14 mouse cellular contexts compared by ENCODE assay signal in the genomic region with DNA sequence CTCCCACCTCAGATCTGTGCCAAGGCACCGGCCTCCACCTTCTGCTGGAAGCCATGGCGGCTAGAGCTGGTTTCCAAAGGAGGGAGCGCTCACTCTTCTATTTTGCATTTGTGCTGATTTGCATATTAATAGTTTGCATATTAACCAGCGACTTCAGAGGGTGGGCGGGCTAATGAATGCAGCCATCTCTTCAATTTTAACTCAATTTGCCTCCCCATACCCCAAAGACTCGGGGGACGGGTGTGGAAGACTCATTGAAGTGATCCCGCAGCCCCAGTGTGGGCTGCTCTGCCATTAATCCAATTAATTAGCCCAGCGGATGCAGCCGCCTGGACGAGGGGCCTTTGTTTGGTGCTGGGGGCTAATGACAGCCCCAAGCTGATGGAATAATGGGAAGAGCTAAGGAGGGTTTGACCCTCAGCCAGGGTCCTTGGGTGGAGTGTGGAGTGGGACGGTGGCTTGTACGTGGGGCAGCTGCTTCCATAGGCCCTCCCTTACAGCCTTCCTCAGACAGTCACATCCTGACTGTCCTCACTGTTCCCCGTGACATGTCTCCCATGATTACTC.
DNase-seq lines count a peak whose midpoint lies in the region; ATAC-seq lines count a peak whose summit lies in the region.
"Had no signal": no experiment of that assay in that cellular context is flagged by ENCODE, and none has a peak within 500 bp of the region (broad histone marks: within the 10 kb centered on the region; RNA-seq: fewer than 3 reads in every experiment).

No protein-coding gene starts in this region.

- WGBS in kidney, embryonic 14.5 days: 14% methylated on average over 14 of the region's 14 CpGs
- WGBS in forebrain, embryonic 12.5 days: 4% methylated on average over 14 of the region's 14 CpGs
- 11% methylated on average over 14 of the region's 14 CpGs for WGBS in hindbrain, embryonic 16.5 days
- WGBS in neural tube, embryonic 14.5 days: 8% methylated on average over 14 of the region's 14 CpGs

- H3K27me3 ChIP-seq in kidney, embryonic 14.5 days (ENCODE audit: control insufficient read depth, insufficient read depth, low read length): no peaks in the 10 kb centered on the region
- peaks cover 78% of the 10 kb centered on the region for H3K27me3 ChIP-seq in forebrain, embryonic 12.5 days
- no peaks in the 10 kb centered on the region; the same call in 1 of the 2 replicates for H3K27me3 ChIP-seq in hindbrain, embryonic 16.5 days (replicated peaks; ENCODE audit: control insufficient read depth, insufficient read depth, low read length)
- H3K27me3 ChIP-seq in neural tube, embryonic 14.5 days (ENCODE audit: control insufficient read depth, insufficient read depth, low read length): no peaks in the 10 kb centered on the region
- H3K27me3 ChIP-seq: lung, embryonic 15.5 days had no signal

- DNase-seq in kidney, postnatal 36 days: no peak
- no peak for DNase-seq in thymus, postnatal 36 days
- no peak for DNase-seq in adrenal gland, adult (ENCODE audit: inconsistent age in 2 of 2, low spot score in 1 of 2)
- DNase-seq in gastrocnemius, postnatal 36 days: no peak
- DNase-seq: heart, adult 2 months; heart, postnatal 4 days; thymus, postnatal 14 days had no signal

- 0 out of 2 replicates have a peak overlapping the region, but pooled peaks have one; percentile 8 for H3K4me2 ChIP-seq in kidney, embryonic 14.5 days (replicated peaks; ENCODE audit: low read depth, low read length)
- H3K4me2 ChIP-seq in forebrain, embryonic 12.5 days: peak overlapping the region; percentile 43
- peak overlapping the region; percentile 5; the same call in 1 of the 2 replicates for H3K4me2 ChIP-seq in hindbrain, embryonic 16.5 days (ENCODE audit: low read length)
- H3K4me2 ChIP-seq in neural tube, embryonic 14.5 days (ENCODE audit: low read depth, low read length): peak overlapping the region; percentile 2; the same call in 1 of the 2 replicates
- H3K4me2 ChIP-seq: limb, embryonic 15.5 days; lung, embryonic 15.5 days had no signal

- H3K36me3 ChIP-seq in kidney, embryonic 14.5 days (ENCODE audit: control insufficient read depth, insufficient read depth, low read length): no peaks in the 10 kb centered on the region
- no peaks in the 10 kb centered on the region for H3K36me3 ChIP-seq in forebrain, embryonic 12.5 days (replicated peaks)
- no peaks in the 10 kb centered on the region for H3K36me3 ChIP-seq in hindbrain, embryonic 16.5 days (ENCODE audit: control insufficient read depth, insufficient read depth, low read length)
- H3K36me3 ChIP-seq in neural tube, embryonic 14.5 days (ENCODE audit: control insufficient read depth, insufficient read depth, low read length): no peaks in the 10 kb centered on the region
- H3K36me3 ChIP-seq: limb, embryonic 15.5 days; lung, embryonic 15.5 days had no signal

- no peak overlapping the region for H3K27ac ChIP-seq in kidney, embryonic 14.5 days (ENCODE audit: low read depth, low read length)
- H3K27ac ChIP-seq in forebrain, embryonic 12.5 days: peak overlapping the region; percentile 86
- no peak overlapping the region for H3K27ac ChIP-seq in hindbrain, embryonic 16.5 days (ENCODE audit: low read depth, low read length)
- H3K27ac ChIP-seq in neural tube, embryonic 14.5 days (ENCODE audit: low read depth, low read length): no peak overlapping the region
- H3K27ac ChIP-seq: heart, adult 2 months; kidney, postnatal 0 days; limb, embryonic 15.5 days; lung, embryonic 15.5 days had no signal

- H3K4me1 ChIP-seq in kidney, embryonic 14.5 days (ENCODE audit: control insufficient read depth, insufficient read depth, low read length): peaks cover 9% of the 10 kb centered on the region
- H3K4me1 ChIP-seq in forebrain, embryonic 12.5 days: peaks cover 26% of the 10 kb centered on the region
- H3K4me1 ChIP-seq in hindbrain, embryonic 16.5 days (ENCODE audit: control insufficient read depth, insufficient read depth, low read depth, low read length): peaks cover 8% of the 10 kb centered on the region
- H3K4me1 ChIP-seq in neural tube, embryonic 14.5 days (ENCODE audit: control insufficient read depth, insufficient read depth, low read length): peaks cover 10% of the 10 kb centered on the region
- H3K4me1 ChIP-seq: lung, embryonic 15.5 days had no signal

- H3K9ac ChIP-seq in kidney, embryonic 14.5 days (ENCODE audit: low read depth, low read length): no peak overlapping the region
- no peak overlapping the region for H3K9ac ChIP-seq in forebrain, embryonic 12.5 days
- H3K9ac ChIP-seq in hindbrain, embryonic 16.5 days (ENCODE audit: low read depth, low read length): no peak overlapping the region
- no peak overlapping the region; the same call in 1 of the 2 replicates for H3K9ac ChIP-seq in neural tube, embryonic 14.5 days (replicated peaks; ENCODE audit: low read depth, low read length)
- H3K9ac ChIP-seq: limb, embryonic 15.5 days; lung, embryonic 15.5 days had no signal

- no peak; the same call in 1 of the 2 replicates for ATAC-seq in kidney, embryonic 14.5 days (ENCODE audit: low FRiP score, low TSS enrichment)
- ATAC-seq in forebrain, embryonic 12.5 days (ENCODE audit: low FRiP score): peak; percentile 92
- ATAC-seq in hindbrain, embryonic 16.5 days: peak; percentile 75
- ATAC-seq in neural tube, embryonic 14.5 days (ENCODE audit: low read depth): peak; percentile 51; the same call in 1 of the 2 replicates

- no peak overlapping the region for H3K4me3 ChIP-seq in kidney, embryonic 14.5 days (ENCODE audit: low read length)
- peak overlapping the region; percentile 11 for H3K4me3 ChIP-seq in forebrain, embryonic 12.5 days (replicated peaks)
- no peak overlapping the region for H3K4me3 ChIP-seq in hindbrain, embryonic 16.5 days (ENCODE audit: low read length)
- no peak overlapping the region for H3K4me3 ChIP-seq in neural tube, embryonic 14.5 days (ENCODE audit: low read depth, low read length)
- H3K4me3 ChIP-seq: heart, adult 2 months; limb, embryonic 15.5 days; lung, embryonic 15.5 days had no signal

- intact Hi-C loops in gastrocnemius, postnatal 36 days (cut with DNase I): no loop called here

- H3K9me3 ChIP-seq in kidney, embryonic 14.5 days (ENCODE audit: control insufficient read depth, low read length): no peaks in the 10 kb centered on the region
- no peaks in the 10 kb centered on the region for H3K9me3 ChIP-seq in forebrain, embryonic 12.5 days
- H3K9me3 ChIP-seq in hindbrain, embryonic 16.5 days (ENCODE audit: control insufficient read depth, low read length): no peaks in the 10 kb centered on the region
- H3K9me3 ChIP-seq in neural tube, embryonic 14.5 days (ENCODE audit: control insufficient read depth, low read length): no peaks in the 10 kb centered on the region
- H3K9me3 ChIP-seq: limb, embryonic 15.5 days; lung, embryonic 15.5 days had no signal
